Mouse (Mus musculus) hindbrain, embryonic 14.5 days (tissue): ENCODE results near the gene Nos3. TPM values are rescaled to one million over a fixed set of nuclear protein-coding genes. Genes with fewer than 3 reads are reported as not detected.

Experiments
- ATAC-seq: fragments of 200-750 bp; cut with Nextera tagmentation; 2 replicates; pipeline ENCODE4 v1.8.0; 2017; ENCODE audit warnings: moderate number of reproducible peaks, mild to moderate bottlenecking, moderate TSS enrichment, moderate library complexity; ENCODE audit not compliant: low FRiP score
- DNase-seq: peaks from one replicate; pipeline ENCODE4 v3.0.0-alpha.2; 2015; ENCODE audit warnings: low spot score
- H3K27ac ChIP-seq: fragments of 300-500 bp; sonication (generic); 2 replicates; pipeline ENCODE4 v1.5.1; 2014; ENCODE audit warnings: mild to moderate bottlenecking, moderate library complexity
- H3K27me3 ChIP-seq: fragments of 300-500 bp; sonication (generic); 2 replicates; pipeline ENCODE4 v1.6.1; 2014; ENCODE audit warnings: mild to moderate bottlenecking, low read length, mixed read lengths; ENCODE audit not compliant: control insufficient read depth, insufficient read depth
- H3K36me3 ChIP-seq: fragments of 300-500 bp; sonication (generic); replicated peaks from 2 replicates; pipeline ENCODE4 v1.6.1; 2014; ENCODE audit not compliant: control insufficient read depth, insufficient read depth
- H3K4me1 ChIP-seq: fragments of 300-500 bp; sonication (generic); replicated peaks from 2 replicates; pipeline ENCODE4 v1.6.1; 2014; ENCODE audit warnings: antibody characterized with exemption, low read length, mixed read lengths; ENCODE audit not compliant: control insufficient read depth, insufficient read depth
- H3K4me2 ChIP-seq: fragments of 300-500 bp; sonication (generic); replicated peaks from 2 replicates; pipeline ENCODE4 v1.6.1; 2014; ENCODE audit warnings: mild to moderate bottlenecking, moderate library complexity
- H3K4me3 ChIP-seq: fragments of 300-500 bp; sonication (generic); replicated peaks from 2 replicates; pipeline ENCODE4 v1.5.1; 2014; ENCODE audit warnings: mild to moderate bottlenecking, low read length
- H3K9ac ChIP-seq: fragments of 300-500 bp; sonication (generic); 2 replicates; pipeline ENCODE4 v1.6.1; 2014
- H3K9me3 ChIP-seq: fragments of 300-500 bp; sonication (generic); 2 replicates; pipeline ENCODE4 v1.6.1; 2016; ENCODE audit warnings: low read length; ENCODE audit not compliant: control insufficient read depth
- WGBS: fragments of 180-500 bp; shearing (Covaris S2); extraction: QIAGEN DNeasy Blood & Tissue Kit; methylation state at CpG from one replicate; pipeline ENCODE4 v1.1.7; 2014; 5-methylcytosine and 5-hydroxymethylcytosine counted together
- polyA plus RNA-seq: library from polyadenylated mRNA; unstranded; fragments of >200 nt; fragmentation: Nextera tagmentation; extraction: Ambion mirVana; gene quantifications from 2 replicates; pipeline ENCODE4 v1.2.1, GENCODE M21; 2014

Gene Nos3
- polyA plus RNA-seq, 1 experiment from 2014 or later: 10.6 TPM

DNA sequence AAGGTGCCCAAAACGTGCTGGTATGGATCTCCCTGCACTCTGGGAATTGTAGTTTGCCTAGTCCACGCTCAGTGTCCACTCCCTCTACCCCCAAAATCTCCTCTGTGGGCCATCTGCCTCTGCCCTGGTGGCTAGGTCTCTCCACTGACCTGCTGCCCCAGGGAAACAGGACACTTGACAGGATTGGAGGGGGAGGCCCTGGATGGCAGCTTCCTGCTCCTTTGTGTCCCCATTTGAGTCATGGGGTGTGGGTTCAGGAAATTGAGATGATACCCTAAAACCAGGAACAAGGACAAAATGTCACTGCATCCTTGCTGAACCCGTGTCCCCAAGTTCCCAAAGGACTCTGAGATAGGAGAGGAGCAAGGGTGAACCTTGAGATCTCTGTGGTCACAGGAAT, 549 bp upstream of the Nos3 start:
- Histone ChIP-seq H3K9me3 (no peaks in the 10 kb centered on the region), H3K4me3 (no peak overlapping the region), H3K27ac (no peak overlapping the region), H3K36me3 (no peaks in the 10 kb centered on the region), H3K9ac (no peak overlapping the region), H3K4me1 (no peaks in the 10 kb centered on the region), H3K4me2 (no peak overlapping the region), H3K27me3 (no peaks in the 10 kb centered on the region)
- DNase-seq: no peak
- ATAC-seq: no peak
- WGBS: 63% methylated on average over 3 of the region's 3 CpGs

DNA sequence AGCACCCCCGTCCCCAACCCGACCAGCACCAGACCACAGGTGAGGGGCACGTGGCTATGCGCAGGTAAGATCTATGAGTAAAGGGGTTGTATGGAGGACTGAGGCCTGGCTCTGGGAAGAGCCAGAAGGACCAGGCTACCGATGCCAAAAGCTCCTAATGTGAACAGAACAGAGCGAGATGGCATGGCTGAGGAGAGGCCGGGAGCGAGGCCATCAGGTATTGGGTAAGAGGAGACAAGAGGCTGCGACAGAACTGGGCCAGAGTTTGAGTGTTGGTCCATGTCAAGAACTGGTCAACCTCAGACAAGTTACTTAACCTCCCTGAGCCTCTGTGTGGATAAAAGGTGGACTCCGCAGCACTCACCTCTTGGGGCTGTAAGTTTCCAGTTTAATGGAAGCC, 353 bp downstream of the Nos3 start:
- Histone ChIP-seq H3K9me3 (no peaks in the 10 kb centered on the region), H3K9ac (no peak overlapping the region), H3K27me3 (no peaks in the 10 kb centered on the region), H3K4me1 (no peaks in the 10 kb centered on the region), H3K4me2 (no peak overlapping the region), H3K4me3 (no peak overlapping the region), H3K36me3 (no peaks in the 10 kb centered on the region), H3K27ac (no peak overlapping the region)
- ATAC-seq (no peak), DNase-seq (no peak)
- 91% methylated on average over 10 of the region's 10 CpGs for WGBS

DNA sequence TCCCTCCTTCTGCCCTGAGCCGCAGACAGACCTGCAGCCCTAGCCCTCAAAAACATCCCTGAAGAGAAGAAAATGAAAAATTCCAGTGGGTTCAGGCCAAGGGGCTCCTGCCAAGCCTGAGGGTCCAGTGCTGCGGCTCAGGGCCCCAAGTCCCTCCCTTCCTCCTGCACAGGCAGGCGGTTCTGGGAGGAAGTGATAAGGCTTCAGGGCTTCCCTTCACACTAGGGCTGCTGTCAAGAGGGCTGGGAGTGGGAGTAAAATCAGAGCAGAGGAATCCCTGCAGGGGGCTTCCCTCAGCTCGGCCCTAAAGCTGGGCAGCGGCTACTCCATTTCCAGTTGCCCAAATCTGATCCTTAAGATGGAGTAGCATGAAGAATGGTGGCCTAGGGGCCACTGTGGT, 918 bp downstream of the Nos3 start:
- no peak overlapping the region for H3K4me3 ChIP-seq
- no peak for ATAC-seq
- WGBS: 46% methylated on average over 5 of the region's 5 CpGs

GRCm38 (mm10) chr5:24366426-24366825, 1.8 kb downstream of the Nos3 start:
- Histone ChIP-seq H3K27me3 (no peaks in the 10 kb centered on the region), H3K4me2 (no peak overlapping the region), H3K9me3 (no peaks in the 10 kb centered on the region), H3K27ac (no peak overlapping the region), H3K36me3 (no peaks in the 10 kb centered on the region), H3K9ac (no peak overlapping the region), H3K4me3 (no peak overlapping the region), H3K4me1 (no peaks in the 10 kb centered on the region)
- DNase-seq (no peak), ATAC-seq (no peak)
- 89% methylated on average over 9 of the region's 9 CpGs for WGBS

More for the DNA sequence above, 918 bp downstream of the Nos3 start:
- H3K27ac ChIP-seq: no peak overlapping the region
- H3K4me2 ChIP-seq: peak overlapping the region; percentile 1; the same call in 1 of the 2 replicates
- H3K27me3 ChIP-seq: no peaks in the 10 kb centered on the region
- H3K9me3 ChIP-seq: no peaks in the 10 kb centered on the region
- no peaks in the 10 kb centered on the region for H3K36me3 ChIP-seq
- DNase-seq: no peak
- H3K4me1 ChIP-seq: no peaks in the 10 kb centered on the region
- H3K9ac ChIP-seq: no peak overlapping the region

GRCm38 (mm10) chr5:24369767-24370166, 5.2 kb downstream of the Nos3 start:
- no peaks in the 10 kb centered on the region for H3K27me3 ChIP-seq
- H3K4me2 ChIP-seq: no peak overlapping the region
- H3K9ac ChIP-seq: no peak overlapping the region
- no peak overlapping the region for H3K27ac ChIP-seq
- DNase-seq (no peak), ATAC-seq (no peak)
- no peaks in the 10 kb centered on the region for H3K36me3 ChIP-seq
- H3K9me3 ChIP-seq: no peaks in the 10 kb centered on the region
- no peaks in the 10 kb centered on the region for H3K4me1 ChIP-seq
- H3K4me3 ChIP-seq: no peak overlapping the region
- WGBS: 81% methylated on average over 9 of the region's 9 CpGs

DNA sequence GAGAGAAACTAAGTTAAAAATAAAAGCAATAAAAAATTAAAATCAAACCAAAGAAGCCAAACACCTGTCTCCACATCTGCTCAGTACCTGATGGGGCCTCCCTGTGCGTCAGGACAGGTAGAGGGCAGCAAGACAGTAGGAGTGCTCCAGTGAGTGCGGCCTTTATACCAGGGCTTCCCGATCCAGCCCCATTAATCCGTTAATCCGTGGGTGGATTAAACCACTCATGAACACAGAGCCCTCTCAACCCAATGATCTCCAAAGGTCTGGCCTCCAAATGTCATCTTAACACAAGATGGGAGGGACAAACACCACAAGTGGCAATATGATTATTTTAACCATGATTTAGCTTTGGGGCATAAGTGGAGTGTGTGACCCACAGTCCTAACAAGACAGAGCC, 9.2 kb downstream of the Nos3 start:
- 80% methylated on average over 5 of the region's 5 CpGs for WGBS
- DNase-seq: no peak
- no peak for ATAC-seq
- Histone ChIP-seq H3K4me2 (no peak overlapping the region), H3K36me3 (no peaks in the 10 kb centered on the region), H3K9me3 (no peaks in the 10 kb centered on the region), H3K27ac (no peak overlapping the region), H3K27me3 (no peaks in the 10 kb centered on the region), H3K9ac (no peak overlapping the region), H3K4me1 (no peaks in the 10 kb centered on the region), H3K4me3 (no peak overlapping the region)

DNA sequence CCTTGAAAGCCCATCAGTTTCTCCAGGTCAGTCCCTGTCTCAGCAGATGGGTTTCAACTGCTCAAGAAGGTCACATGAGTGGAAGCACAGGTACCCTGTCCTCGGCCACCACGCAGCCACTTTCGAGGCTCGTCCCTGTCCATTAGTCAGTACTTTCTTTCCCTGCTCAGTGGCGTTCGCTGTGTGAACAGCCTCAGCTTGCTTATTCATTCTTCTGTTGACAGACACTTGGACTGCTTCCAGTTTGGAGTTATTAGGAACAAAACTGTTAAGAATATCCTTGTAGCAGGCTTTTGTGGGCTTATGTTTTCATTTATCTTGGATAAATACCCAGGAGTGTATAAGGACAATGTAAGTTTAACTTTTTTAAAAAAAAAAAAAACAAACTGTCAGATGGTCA, 9.6 kb downstream of the Nos3 start:
- Histone ChIP-seq H3K27me3 (no peaks in the 10 kb centered on the region), H3K27ac (no peak overlapping the region), H3K36me3 (no peaks in the 10 kb centered on the region), H3K4me1 (no peaks in the 10 kb centered on the region), H3K9me3 (no peaks in the 10 kb centered on the region), H3K4me2 (no peak overlapping the region), H3K4me3 (no peak overlapping the region), H3K9ac (no peak overlapping the region)
- no peak for ATAC-seq
- 49% methylated on average over 6 of the region's 6 CpGs for WGBS
- peak; percentile 40 for DNase-seq

DNA sequence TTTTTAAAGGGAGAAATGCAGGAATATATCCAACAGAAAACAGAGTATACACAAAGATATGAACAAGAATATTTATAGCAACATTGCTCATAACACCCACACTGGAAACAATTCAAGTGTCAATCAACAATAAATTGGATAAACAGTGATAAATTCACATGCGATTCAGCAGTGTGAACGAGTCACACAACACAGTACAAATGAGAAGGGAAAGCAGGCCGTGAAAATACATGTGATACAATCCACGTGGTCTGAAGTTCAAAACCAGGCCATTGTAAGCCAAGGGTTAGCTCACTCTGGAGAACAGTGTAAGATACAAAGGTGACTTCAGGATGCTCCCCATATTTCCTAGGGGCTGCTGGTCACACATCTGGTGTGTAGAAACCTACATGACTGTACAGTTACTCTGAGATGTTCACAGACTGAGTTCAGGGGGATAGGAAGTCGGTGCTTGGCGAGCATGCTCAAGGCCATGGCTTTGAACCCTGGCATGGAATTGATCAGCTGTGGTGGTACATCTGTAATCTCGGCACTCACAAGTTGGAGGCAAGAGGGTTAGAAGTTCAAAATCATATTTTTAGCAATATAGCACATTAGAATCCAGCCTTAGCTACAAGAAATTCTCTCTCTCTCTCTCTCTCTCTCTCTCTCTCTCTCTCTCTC, 10.2 kb downstream of the Nos3 start:
- H3K4me1 ChIP-seq: no peaks in the 10 kb centered on the region
- no peak overlapping the region for H3K9ac ChIP-seq
- H3K9me3 ChIP-seq: no peaks in the 10 kb centered on the region
- H3K4me3 ChIP-seq: no peak overlapping the region
- H3K4me2 ChIP-seq: no peak overlapping the region
- no peaks in the 10 kb centered on the region for H3K27me3 ChIP-seq
- no peak for ATAC-seq
- WGBS: 86% methylated on average over 7 of the region's 7 CpGs
- DNase-seq: no peak
- no peak overlapping the region for H3K27ac ChIP-seq
- no peaks in the 10 kb centered on the region for H3K36me3 ChIP-seq

DNA sequence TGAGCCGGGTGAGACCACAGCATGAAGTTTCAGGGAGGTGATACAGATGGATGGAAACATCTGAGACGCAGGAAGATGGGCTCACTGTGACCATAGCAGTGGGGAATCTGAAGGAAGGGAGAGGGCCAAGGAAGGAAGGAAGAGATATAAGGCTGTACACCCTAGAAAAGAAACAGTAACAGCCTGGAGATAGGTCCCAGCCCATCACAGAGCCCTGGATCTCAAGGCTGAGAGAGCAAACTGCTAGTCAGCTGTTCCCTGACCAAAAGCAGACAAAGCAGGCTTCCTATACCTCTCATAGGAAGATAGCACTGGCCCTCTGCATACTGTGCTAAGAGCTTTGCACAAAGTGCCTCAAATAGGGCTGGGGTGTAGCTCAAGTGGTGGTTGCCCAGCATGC, 14.1 kb downstream of the Nos3 start:
- ATAC-seq (no peak), DNase-seq (no peak)
- no peak overlapping the region for H3K27ac ChIP-seq
- H3K27me3 ChIP-seq: no peaks in the 10 kb centered on the region
- no peak overlapping the region for H3K4me2 ChIP-seq
- H3K4me3 ChIP-seq: no peak overlapping the region
- peaks cover 4% of the 10 kb centered on the region; the same call in 1 of the 2 replicates for H3K4me1 ChIP-seq
- H3K36me3 ChIP-seq: no peaks in the 10 kb centered on the region
- no peak overlapping the region for H3K9ac ChIP-seq
- WGBS: 87% methylated on average over 2 of the region's 2 CpGs
- no peaks in the 10 kb centered on the region for H3K9me3 ChIP-seq

DNA sequence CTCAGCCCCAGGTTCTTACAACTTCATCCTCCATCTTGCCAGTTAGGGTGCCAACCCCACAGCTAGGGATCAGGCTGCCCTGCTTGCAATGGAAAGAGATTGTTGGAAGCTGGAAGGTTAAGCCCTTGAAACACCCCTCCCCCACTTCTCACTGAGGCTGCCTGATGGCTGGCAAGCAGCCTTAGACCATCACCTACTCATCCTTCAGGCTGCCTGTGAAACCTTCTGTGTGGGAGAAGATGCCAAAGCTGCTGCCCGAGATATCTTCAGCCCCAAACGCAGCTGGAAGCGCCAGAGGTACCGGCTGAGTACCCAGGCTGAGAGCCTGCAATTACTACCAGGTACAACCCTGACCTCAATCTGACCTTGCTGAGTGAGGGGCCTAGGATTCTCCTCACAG, 14.9 kb downstream of the Nos3 start:
- 80% methylated on average over 4 of the region's 4 CpGs for WGBS
- Histone ChIP-seq H3K9ac (no peak overlapping the region), H3K4me3 (no peak overlapping the region), H3K4me2 (no peak overlapping the region), H3K36me3 (no peaks in the 10 kb centered on the region), H3K4me1 (peaks cover 4% of the 10 kb centered on the region; the same call in 1 of the 2 replicates), H3K9me3 (no peaks in the 10 kb centered on the region), H3K27me3 (no peaks in the 10 kb centered on the region), H3K27ac (no peak overlapping the region)
- ATAC-seq (no peak), DNase-seq (no peak)
